Mouse (Mus musculus) heart, embryonic 16.5 days (tissue): ENCODE measurements around the gene Ube2n. TPM values are rescaled to one million over a fixed set of nuclear protein-coding genes. Genes with fewer than 3 reads are reported as not detected.
A peak's percentile ranks its signal among the peaks of the same experiment; 100 is the strongest.

Experiments used
- ATAC-seq: fragments of 200-750 bp; cut with Nextera tagmentation; replicated peaks from 2 replicates; pipeline ENCODE4 v1.8.0; 2017; ENCODE audit warnings: moderate number of reproducible peaks; ENCODE audit not compliant: insufficient read depth, low FRiP score; ENCODE audit errors: extremely low read depth
- H3K27ac ChIP-seq: fragments of 300-500 bp; sonication (generic); 2 replicates; pipeline ENCODE4 v1.5.1; 2014; ENCODE audit warnings: mild to moderate bottlenecking, low read length, control low read depth, moderate library complexity
- H3K27me3 ChIP-seq: fragments of 300-500 bp; sonication (generic); 2 replicates; pipeline ENCODE4 v1.6.1; 2014; ENCODE audit warnings: low read length, mixed read lengths; ENCODE audit not compliant: control insufficient read depth, insufficient read depth
- H3K36me3 ChIP-seq: fragments of 300-500 bp; sonication (generic); 2 replicates; pipeline ENCODE4 v1.6.1; 2014; ENCODE audit not compliant: control insufficient read depth, insufficient read depth
- H3K4me1 ChIP-seq: fragments of 300-500 bp; sonication (generic); 2 replicates; pipeline ENCODE4 v1.6.1; 2014; ENCODE audit warnings: low read length, mixed read lengths; ENCODE audit not compliant: control insufficient read depth, insufficient read depth
- H3K4me2 ChIP-seq: fragments of 300-500 bp; sonication (generic); 2 replicates; pipeline ENCODE4 v1.6.1; 2014; ENCODE audit warnings: low read depth, mild to moderate bottlenecking, control low read depth, low read length
- H3K4me3 ChIP-seq: fragments of 300-500 bp; sonication (generic); 2 replicates; pipeline ENCODE4 v1.5.1; 2014; ENCODE audit warnings: mild to moderate bottlenecking, control low read depth, low read length
- H3K9ac ChIP-seq: fragments of 300-500 bp; sonication (generic); 2 replicates; pipeline ENCODE4 v1.6.1; 2014; ENCODE audit warnings: low read length, control low read depth
- H3K9me3 ChIP-seq: fragments of 300-500 bp; sonication (generic); replicated peaks from 2 replicates; pipeline ENCODE4 v1.6.1; 2016; ENCODE audit warnings: low read length; ENCODE audit not compliant: control insufficient read depth
- WGBS: fragments of 180-500 bp; shearing (Covaris S2); extraction: QIAGEN DNeasy Blood & Tissue Kit; methylation state at CpG from one replicate; pipeline ENCODE4 v1.1.7; 2014; 5-methylcytosine and 5-hydroxymethylcytosine counted together
- polyA plus RNA-seq: library from polyadenylated mRNA; unstranded; fragments of >200 nt; fragmentation: Nextera tagmentation; extraction: Ambion mirVana; gene quantifications from 2 replicates; pipeline ENCODE4 v1.2.1, GENCODE M21; 2015

Gene Ube2n
- polyA plus RNA-seq, 1 experiment from 2014 or later = 246 TPM

- no peak overlapping the region for H3K27ac ChIP-seq
Measured at GRCm38 (mm10) chr10:95559426-95559825, 44.5 kb downstream of the Ube2n start.

GRCm38 (mm10) chr10:95560394-95560983 lies 45.5 kb downstream of the Ube2n start:
- no peak overlapping the region for H3K9ac ChIP-seq

More at GRCm38 (mm10) chr10:95559426-95559825, 44.5 kb downstream of the Ube2n start:
- WGBS = 67% methylated on average over 7 of the region's 7 CpGs
- H3K4me3 ChIP-seq = no peak overlapping the region; the same call in 1 of the 2 replicates
- no peaks in the 10 kb centered on the region for H3K9me3 ChIP-seq
- H3K4me1 ChIP-seq = peaks cover 35% of the 10 kb centered on the region
- peak overlapping the region; percentile 18; the same call in 1 of the 2 replicates for H3K9ac ChIP-seq
- peaks cover 3% of the 10 kb centered on the region; the same call in 1 of the 2 replicates for H3K36me3 ChIP-seq
- ATAC-seq = no peak
- no peaks in the 10 kb centered on the region for H3K27me3 ChIP-seq
- peak overlapping the region; percentile 29; the same call in 1 of the 2 replicates for H3K4me2 ChIP-seq

GRCm38 (mm10) chr10:95561616-95562015 lies 46.7 kb downstream of the Ube2n start:
- Histone ChIP-seq H3K9ac (peak overlapping the region; percentile 98), H3K36me3 (peaks cover 3% of the 10 kb centered on the region; the same call in 1 of the 2 replicates), H3K4me2 (peak overlapping the region; percentile 76), H3K9me3 (no peaks in the 10 kb centered on the region), H3K27ac (peak overlapping the region; percentile 25; the same call in 1 of the 2 replicates), H3K4me3 (peak overlapping the region; percentile 94), H3K27me3 (no peaks in the 10 kb centered on the region), H3K4me1 (peaks cover 31% of the 10 kb centered on the region)
- no peak for ATAC-seq
- WGBS = 42% methylated on average over 7 of the region's 7 CpGs

More at GRCm38 (mm10) chr10:95560394-95560983, 45.5 kb downstream of the Ube2n start:
- Histone ChIP-seq H3K27ac (peak overlapping the region; percentile 20; the same call in 1 of the 2 replicates), H3K4me1 (peaks cover 42% of the 10 kb centered on the region), H3K36me3 (peaks cover 3% of the 10 kb centered on the region; the same call in 1 of the 2 replicates), H3K4me2 (peak overlapping the region; percentile 29), H3K9me3 (no peaks in the 10 kb centered on the region), H3K27me3 (no peaks in the 10 kb centered on the region), H3K4me3 (no peak overlapping the region)
- 69% methylated on average over 9 of the region's 9 CpGs for WGBS
- ATAC-seq = no peak

GRCm38 (mm10) chr10:95562395-95562794 lies 47.5 kb downstream of the Ube2n start:
- Histone ChIP-seq H3K4me2 (peak overlapping the region; percentile 76), H3K27ac (peak overlapping the region; percentile 88), H3K36me3 (peaks cover 2% of the 10 kb centered on the region; the same call in 1 of the 2 replicates), H3K9me3 (no peaks in the 10 kb centered on the region), H3K4me1 (peaks cover 31% of the 10 kb centered on the region), H3K4me3 (peak overlapping the region; percentile 94), H3K9ac (peak overlapping the region; percentile 98), H3K27me3 (no peaks in the 10 kb centered on the region)
- no peak for ATAC-seq
- 4% methylated on average over 8 of the region's 8 CpGs for WGBS

GRCm38 (mm10) chr10:95562859-95563841 lies 48.2 kb downstream of the Ube2n start:
- no peaks in the 10 kb centered on the region for H3K36me3 ChIP-seq
- peak overlapping the region; percentile 88 for H3K27ac ChIP-seq
- H3K27me3 ChIP-seq = no peaks in the 10 kb centered on the region
- H3K9me3 ChIP-seq = no peaks in the 10 kb centered on the region
- peak; percentile 49 for ATAC-seq
- peak overlapping the region; percentile 98 for H3K9ac ChIP-seq
- H3K4me1 ChIP-seq = peaks cover 31% of the 10 kb centered on the region
- H3K4me2 ChIP-seq = peak overlapping the region; percentile 76
- peak overlapping the region; percentile 94 for H3K4me3 ChIP-seq
- WGBS = under 1% methylated on average over 55 of the region's 65 CpGs

GRCm38 (mm10) chr10:95563851-95564845 lies 49.2 kb downstream of the Ube2n start, which contains the start of gene Nudt4:
Gene Nudt4 (minus strand): TSS chr10:95564146.
- Histone ChIP-seq H3K36me3 (no peaks in the 10 kb centered on the region), H3K4me1 (peaks cover 27% of the 10 kb centered on the region)
- WGBS = 2% methylated on average over 76 of the region's 97 CpGs

GRCm38 (mm10) chr10:95565156-95565854 lies 50.4 kb downstream of the Ube2n start:
- H3K27ac ChIP-seq = no peak overlapping the region
- peaks cover 18% of the 10 kb centered on the region for H3K4me1 ChIP-seq
- no peaks in the 10 kb centered on the region for H3K9me3 ChIP-seq
- H3K27me3 ChIP-seq = no peaks in the 10 kb centered on the region
- no peak overlapping the region for H3K9ac ChIP-seq
- ATAC-seq = no peak
- H3K4me3 ChIP-seq = no peak overlapping the region
- peak overlapping the region; percentile 38; the same call in 1 of the 2 replicates for H3K4me2 ChIP-seq
- 38% methylated on average over 14 of the region's 14 CpGs for WGBS
- H3K36me3 ChIP-seq = no peaks in the 10 kb centered on the region

More at GRCm38 (mm10) chr10:95563851-95564845, 49.2 kb downstream of the Ube2n start, which contains the start of gene Nudt4:
- H3K4me3 ChIP-seq = peak within 1 kb of the TSS; percentile 94
- peak within 1 kb of the TSS; percentile 76 for H3K4me2 ChIP-seq
- no peaks in the 10 kb centered on the region for H3K27me3 ChIP-seq
- H3K9me3 ChIP-seq = no peaks in the 10 kb centered on the region
- peak within 1 kb of the TSS; percentile 88 for H3K27ac ChIP-seq
- H3K9ac ChIP-seq = peak within 1 kb of the TSS; percentile 98
- ATAC-seq = peak; percentile 92
